Mouse (Mus musculus) brain, embryonic 14.5 days (tissue): Measurements from ENCODE around the gene Tbx21.

Experiments used
- CTCF ChIP-seq: fragments of 200-500 bp; IDR thresholded peaks from 2 replicates; pipeline ENCODE4 v1.5.1; 2012; ENCODE audit warnings: inconsistent platforms, mild to moderate bottlenecking, moderate library complexity, borderline replicate concordance; ENCODE audit not compliant: insufficient read depth, insufficient read length; ENCODE audit errors: extremely low read depth
- POLR2A ChIP-seq: fragments of 200-500 bp; IDR thresholded peaks from 2 replicates; pipeline ENCODE4 v1.6.1; 2012; ENCODE audit warnings: mild to moderate bottlenecking, inconsistent platforms, borderline replicate concordance; ENCODE audit not compliant: poor library complexity, insufficient read depth, insufficient read length, severe bottlenecking; ENCODE audit errors: extremely low read depth

GRCm38 (mm10) chr11:97120641-97121040 is 5.5 kb upstream of the Tbx21 start:
- TF ChIP-seq POLR2A = no peak
- no peak for TF ChIP-seq CTCF
